In the genomic region with DNA sequence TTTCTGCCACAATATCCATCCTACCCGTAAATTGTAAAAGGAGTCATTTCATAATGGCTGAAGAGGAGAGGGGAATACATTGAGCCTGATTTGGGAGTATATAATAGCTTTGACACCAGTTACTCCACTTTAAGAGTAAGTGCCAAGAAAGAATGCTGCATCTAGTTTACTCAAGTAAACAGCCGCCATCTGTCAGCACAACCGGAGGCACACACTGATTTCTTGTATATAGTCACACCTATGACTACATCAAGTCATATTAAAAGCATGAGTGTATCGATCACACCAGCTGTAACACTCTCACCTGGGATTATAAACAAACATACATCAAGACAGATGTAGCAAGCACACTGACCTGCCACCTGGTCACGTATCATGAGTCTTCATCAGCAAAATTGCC, we compare ENCODE assay signal across 19 mouse cellular contexts. TPM values are rescaled to one million over a fixed set of nuclear protein-coding genes. Genes with fewer than 3 reads are reported as not detected.
"Had no signal": no experiment of that assay in that cellular context is flagged by ENCODE, and none has a peak within 500 bp of the region (broad histone marks: within the 10 kb centered on the region; RNA-seq: fewer than 3 reads in every experiment).

No protein-coding gene starts in this region.

- H3K27me3 ChIP-seq: lung, embryonic 15.5 days; megakaryocyte, embryonic 14.5 days; midbrain, embryonic 13.5 days; midbrain, embryonic 15.5 days; neural tube, embryonic 12.5 days had no signal

- H3K9ac ChIP-seq: lung, embryonic 15.5 days; midbrain, embryonic 13.5 days; midbrain, embryonic 15.5 days; neural tube, embryonic 12.5 days had no signal

- H3K36me3 ChIP-seq: lung, embryonic 15.5 days; midbrain, embryonic 13.5 days; midbrain, embryonic 15.5 days; neural tube, embryonic 12.5 days had no signal

- DNase-seq: lung, adult 2 months; lung, postnatal 14 days; lung, postnatal 36 days; right cerebral cortex, postnatal 14 days; spleen, adult 18-20 months; thymus, adult 18-20 months; thymus, postnatal 14 days; thymus, postnatal 36 days had no signal

- H3K9me3 ChIP-seq: lung, embryonic 15.5 days; megakaryocyte, embryonic 14.5 days; midbrain, embryonic 13.5 days; midbrain, embryonic 15.5 days; neural tube, embryonic 12.5 days had no signal

- ATAC-seq: lung, postnatal 0 days; midbrain, embryonic 13.5 days; midbrain, embryonic 15.5 days had no signal

- H3K27ac ChIP-seq: lung, embryonic 15.5 days; macrophage; midbrain, embryonic 13.5 days; midbrain, embryonic 15.5 days; neural tube, embryonic 12.5 days had no signal

- H3K4me2 ChIP-seq: lung, embryonic 15.5 days; midbrain, embryonic 11.5 days; midbrain, embryonic 13.5 days; midbrain, embryonic 15.5 days; neural tube, embryonic 12.5 days had no signal

- H3K4me3 ChIP-seq: lung, embryonic 15.5 days; megakaryocyte, embryonic 14.5 days; midbrain, embryonic 13.5 days; midbrain, embryonic 15.5 days; neural tube, embryonic 12.5 days had no signal

- H3K4me1 ChIP-seq: lung, embryonic 15.5 days; megakaryocyte, embryonic 14.5 days; midbrain, embryonic 13.5 days; midbrain, embryonic 15.5 days; neural tube, embryonic 12.5 days had no signal

RNA-seq across cellular contexts. Expression of a gene that starts 58.4 kb away (rescaled TPM):
- total RNA-seq: megakaryocyte progenitor cell, adult 5-6 weeks; monocyte, adult 5-6 weeks; neutrophil, adult 5-6 weeks had no signal
- polyA plus RNA-seq: macrophage had no signal
